Mouse (Mus musculus) heart, embryonic 11.5 days (tissue): Measurements from ENCODE around the gene Kif26b. TPM values are rescaled to one million over a fixed set of nuclear protein-coding genes. Genes with fewer than 3 reads are reported as not detected.
A peak's percentile ranks its signal among the peaks of the same experiment; 100 is the strongest.

Experiments
- ATAC-seq: fragments of 200-750 bp; cut with Nextera tagmentation; replicated peaks from 2 replicates; pipeline ENCODE4 v1.8.0; 2017; ENCODE audit warnings: moderate library complexity; ENCODE audit not compliant: insufficient number of reproducible peaks, low FRiP score, low TSS enrichment
- H3K27ac ChIP-seq: fragments of 300-500 bp; sonication (generic); 2 replicates; pipeline ENCODE4 v1.5.1; 2014; ENCODE audit warnings: mild to moderate bottlenecking, low read depth, low read length
- H3K27me3 ChIP-seq: fragments of 300-500 bp; sonication (generic); 2 replicates; pipeline ENCODE4 v1.6.1; 2014; ENCODE audit warnings: mild to moderate bottlenecking, low read length, mixed read lengths; ENCODE audit not compliant: control insufficient read depth, insufficient read depth
- H3K36me3 ChIP-seq: fragments of 300-500 bp; sonication (generic); 2 replicates; pipeline ENCODE4 v1.6.1; 2014; ENCODE audit warnings: mild to moderate bottlenecking, low read length, moderate library complexity, mixed read lengths; ENCODE audit not compliant: control insufficient read depth, insufficient read depth
- H3K4me1 ChIP-seq: fragments of 300-500 bp; sonication (generic); 2 replicates; pipeline ENCODE4 v1.6.1; 2014; ENCODE audit warnings: low read length; ENCODE audit not compliant: control insufficient read depth, insufficient read depth
- H3K4me2 ChIP-seq: fragments of 300-500 bp; sonication (generic); 2 replicates; pipeline ENCODE4 v1.6.1; 2014; ENCODE audit warnings: mild to moderate bottlenecking, moderate library complexity
- H3K4me3 ChIP-seq: fragments of 300-500 bp; sonication (generic); 2 replicates; pipeline ENCODE4 v1.5.1; 2014; ENCODE audit warnings: low read depth, low read length
- H3K9ac ChIP-seq: fragments of 300-500 bp; sonication (generic); 2 replicates; pipeline ENCODE4 v1.6.1; 2014; ENCODE audit warnings: mild to moderate bottlenecking, low read depth, low read length, moderate library complexity
- H3K9me3 ChIP-seq: fragments of 300-500 bp; sonication (generic); replicated peaks from 2 replicates; pipeline ENCODE4 v1.6.1; 2016; ENCODE audit warnings: low read length; ENCODE audit not compliant: control insufficient read depth
- WGBS: fragments of 180-500 bp; shearing (Covaris S2); extraction: QIAGEN DNeasy Blood & Tissue Kit; methylation state at CpG from one replicate; pipeline ENCODE4 v1.1.7; 2014; ENCODE audit not compliant: insufficient replicate concordance; 5-methylcytosine and 5-hydroxymethylcytosine counted together
- polyA plus RNA-seq: library from polyadenylated mRNA; unstranded; fragments of >200 nt; fragmentation: Nextera tagmentation; extraction: Ambion mirVana; gene quantifications from 2 replicates; pipeline ENCODE4 v1.2.1, GENCODE M21; 2014

The Kif26b gene
- polyA plus RNA-seq, 1 experiment from 2014 or later, result 18.9 TPM

GRCm38 (mm10) chr1:178667808-178668207 is 138.9 kb downstream of the Kif26b start:
- WGBS, result 72% methylated on average over 7 of the region's 7 CpGs
- H3K9me3 ChIP-seq, result no peaks in the 10 kb centered on the region
- H3K4me1 ChIP-seq, result peaks cover 42% of the 10 kb centered on the region
- no peak overlapping the region for H3K4me2 ChIP-seq
- no peaks in the 10 kb centered on the region for H3K27me3 ChIP-seq
- H3K36me3 ChIP-seq, result no peaks in the 10 kb centered on the region
- ATAC-seq, result no peak
- H3K9ac ChIP-seq, result no peak overlapping the region
- H3K27ac ChIP-seq, result no peak overlapping the region
- no peak overlapping the region for H3K4me3 ChIP-seq

DNA sequence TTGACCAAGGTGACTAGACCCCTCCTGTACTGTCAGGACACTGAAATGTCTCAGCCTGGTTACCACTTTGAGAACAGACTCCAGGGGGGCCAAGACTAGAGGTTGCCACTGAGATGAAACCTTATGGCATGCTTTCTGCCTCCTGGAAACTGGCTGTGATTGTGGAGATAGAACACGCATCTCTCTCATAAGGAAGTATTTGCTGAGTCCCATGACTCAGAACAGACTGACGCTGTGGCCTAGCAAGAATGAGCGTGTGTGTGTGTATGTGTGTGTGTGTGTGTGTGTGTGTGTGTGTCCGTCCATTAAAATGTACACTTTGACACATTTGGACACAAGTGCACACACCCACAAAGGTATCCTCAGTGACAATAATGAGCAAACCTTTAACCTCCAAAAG is 140.0 kb downstream of the Kif26b start:
- peaks cover 48% of the 10 kb centered on the region for H3K4me1 ChIP-seq
- no peak for ATAC-seq

GRCm38 (mm10) chr1:178673051-178673450 is 144.1 kb downstream of the Kif26b start:
- no peak overlapping the region for H3K4me2 ChIP-seq
- 53% methylated on average over 7 of the region's 7 CpGs for WGBS
- no peaks in the 10 kb centered on the region for H3K9me3 ChIP-seq
- no peaks in the 10 kb centered on the region for H3K27me3 ChIP-seq
- no peak overlapping the region for H3K9ac ChIP-seq
- no peak for ATAC-seq
- peak overlapping the region; percentile 67 for H3K27ac ChIP-seq
- no peaks in the 10 kb centered on the region for H3K36me3 ChIP-seq
- H3K4me3 ChIP-seq, result no peak overlapping the region
- H3K4me1 ChIP-seq, result peaks cover 49% of the 10 kb centered on the region

More for the DNA sequence above, 140.0 kb downstream of the Kif26b start:
- no peak overlapping the region for H3K9ac ChIP-seq
- no peaks in the 10 kb centered on the region for H3K9me3 ChIP-seq
- no peaks in the 10 kb centered on the region for H3K36me3 ChIP-seq
- no peak overlapping the region for H3K4me3 ChIP-seq
- H3K4me2 ChIP-seq, result no peak overlapping the region
- H3K27ac ChIP-seq, result no peak overlapping the region
- 85% methylated on average over 4 of the region's 4 CpGs for WGBS
- H3K27me3 ChIP-seq, result no peaks in the 10 kb centered on the region

DNA sequence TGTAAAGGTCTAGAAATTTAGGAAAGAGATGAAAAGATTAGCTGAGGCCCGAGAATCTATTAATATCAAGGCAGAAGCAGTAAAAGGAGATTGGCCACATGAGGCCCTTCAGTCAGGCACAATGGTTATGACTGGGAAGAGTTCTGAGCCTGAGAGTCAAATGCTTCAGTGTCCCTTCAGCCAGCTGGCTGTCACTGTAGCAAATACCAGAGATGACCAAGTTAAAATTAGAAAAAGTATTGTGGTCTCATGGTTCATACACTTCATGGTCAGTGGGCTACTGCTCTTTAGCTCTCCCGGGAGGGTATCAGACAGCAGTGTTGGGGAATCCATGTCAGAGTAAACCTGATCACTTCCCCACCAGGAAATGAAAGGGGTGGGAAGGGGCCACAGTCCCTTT is 144.6 kb downstream of the Kif26b start:
- Histone ChIP-seq H3K4me3 (no peak overlapping the region), H3K27me3 (no peaks in the 10 kb centered on the region), H3K4me1 (peaks cover 50% of the 10 kb centered on the region), H3K9ac (no peak overlapping the region), H3K27ac (peak overlapping the region; percentile 67), H3K9me3 (no peaks in the 10 kb centered on the region), H3K36me3 (no peaks in the 10 kb centered on the region), H3K4me2 (0 out of 2 replicates have a peak overlapping the region, but pooled peaks have one; percentile 3)
- 17% methylated on average over 2 of the region's 2 CpGs for WGBS
- no peak for ATAC-seq

DNA sequence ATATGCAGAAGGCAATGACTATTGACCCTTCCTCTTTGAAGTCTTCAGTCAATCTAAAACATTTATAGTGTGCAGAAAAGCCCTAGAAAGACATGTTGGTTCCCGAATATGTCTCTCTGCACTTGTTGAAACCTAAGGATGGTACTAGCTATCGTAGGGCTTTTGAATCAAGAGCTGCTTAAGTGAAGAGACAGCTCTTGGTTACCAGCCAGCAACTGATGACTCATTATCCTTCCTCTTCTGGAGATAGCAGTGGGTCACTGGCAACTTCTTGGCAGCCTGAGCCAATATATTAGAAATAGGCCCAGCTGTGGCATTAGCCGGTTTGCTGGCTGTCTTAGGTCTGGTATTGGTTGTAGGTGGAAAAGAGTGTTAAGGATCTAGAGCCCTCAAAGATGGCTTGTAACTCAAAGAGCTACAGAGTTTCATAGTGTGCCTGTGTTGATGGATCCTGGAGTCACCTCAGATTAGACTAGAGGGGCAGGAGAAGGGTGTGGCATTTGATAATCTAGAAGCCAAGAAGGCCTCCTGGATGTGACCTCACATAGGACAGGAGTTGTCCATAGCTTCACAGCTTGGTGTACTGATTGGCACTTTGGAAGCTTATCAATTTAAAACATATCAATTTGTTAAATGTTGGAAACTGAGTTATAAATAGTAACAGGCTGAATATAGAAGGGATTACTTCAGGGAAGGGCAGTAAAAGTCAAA is 146.8 kb downstream of the Kif26b start:
- no peak for ATAC-seq
- Histone ChIP-seq H3K27ac (0 out of 2 replicates have a peak overlapping the region, but pooled peaks have one; percentile 38), H3K9me3 (no peaks in the 10 kb centered on the region), H3K36me3 (peaks cover 6% of the 10 kb centered on the region; the same call in 1 of the 2 replicates), H3K27me3 (no peaks in the 10 kb centered on the region), H3K9ac (no peak overlapping the region), H3K4me2 (no peak overlapping the region), H3K4me3 (no peak overlapping the region), H3K4me1 (peaks cover 50% of the 10 kb centered on the region)
- WGBS, result 65% methylated on average over 3 of the region's 3 CpGs

DNA sequence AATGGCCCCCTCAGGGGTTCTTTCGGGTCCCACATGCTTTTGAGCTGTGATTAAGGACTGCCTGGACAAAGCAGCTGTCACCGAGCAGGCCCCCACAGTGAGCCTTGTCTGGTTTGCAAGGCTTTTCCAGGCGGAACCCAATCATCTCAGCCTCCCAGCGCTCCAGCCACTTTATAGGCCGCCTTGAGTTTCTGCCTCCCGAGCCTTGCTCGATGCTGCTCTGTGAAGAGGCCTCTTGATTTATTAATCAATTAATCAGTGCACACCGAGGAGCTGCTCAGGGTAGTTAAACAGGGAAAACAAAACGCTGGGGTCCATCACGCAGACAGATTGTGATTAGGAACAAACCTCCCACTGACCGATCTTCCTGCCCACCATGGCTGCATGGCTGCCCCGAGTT is 148.2 kb downstream of the Kif26b start:
- H3K9me3 ChIP-seq, result no peaks in the 10 kb centered on the region
- H3K9ac ChIP-seq, result no peak overlapping the region
- 53% methylated on average over 12 of the region's 12 CpGs for WGBS
- no peaks in the 10 kb centered on the region for H3K27me3 ChIP-seq
- H3K4me3 ChIP-seq, result no peak overlapping the region
- peaks cover 6% of the 10 kb centered on the region; the same call in 1 of the 2 replicates for H3K36me3 ChIP-seq
- H3K27ac ChIP-seq, result no peak overlapping the region
- H3K4me2 ChIP-seq, result no peak overlapping the region
- no peak for ATAC-seq
- peaks cover 46% of the 10 kb centered on the region for H3K4me1 ChIP-seq

DNA sequence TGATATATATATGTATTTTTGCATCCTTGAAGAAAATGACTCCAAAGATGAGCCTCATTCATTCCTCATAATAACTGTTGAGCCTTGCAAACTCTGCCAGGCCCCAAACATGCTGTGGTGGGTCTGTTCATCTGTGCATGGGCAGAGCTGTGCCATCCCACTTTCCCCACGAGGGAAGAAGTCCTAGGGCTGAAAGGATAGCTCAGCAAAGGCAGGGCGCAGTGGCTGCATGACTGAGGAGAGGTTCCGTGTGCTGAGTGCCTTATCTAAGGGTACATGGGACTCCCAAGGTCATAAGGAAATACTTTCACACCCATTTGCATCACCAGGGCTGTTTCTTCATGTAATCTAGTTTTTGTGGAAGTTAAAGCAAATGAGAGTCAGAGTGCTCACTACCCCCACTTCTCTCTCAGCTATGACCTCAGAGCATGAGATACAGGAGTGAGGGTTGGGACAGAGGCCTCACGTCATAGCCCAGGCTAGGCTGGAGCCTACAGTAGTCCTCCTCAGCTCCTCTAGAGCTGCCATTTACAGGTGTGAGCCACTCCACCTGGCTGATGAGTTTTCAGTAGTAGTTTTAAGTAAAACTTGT is 148.8 kb downstream of the Kif26b start:
- 0 out of 2 replicates have a peak, but pooled peaks have one; percentile 44 for ATAC-seq
- no peaks in the 10 kb centered on the region for H3K27me3 ChIP-seq
- no peak overlapping the region for H3K27ac ChIP-seq
- no peak overlapping the region for H3K4me2 ChIP-seq
- WGBS, result 53% methylated on average over 4 of the region's 4 CpGs
- H3K9me3 ChIP-seq, result no peaks in the 10 kb centered on the region
- no peak overlapping the region for H3K4me3 ChIP-seq
- H3K9ac ChIP-seq, result no peak overlapping the region
- H3K36me3 ChIP-seq, result peaks cover 6% of the 10 kb centered on the region; the same call in 1 of the 2 replicates
- H3K4me1 ChIP-seq, result peaks cover 42% of the 10 kb centered on the region

- no peak for ATAC-seq
- H3K4me1 ChIP-seq, result peaks cover 19% of the 10 kb centered on the region
- no peaks in the 10 kb centered on the region for H3K27me3 ChIP-seq
- WGBS, result 70% methylated on average over 10 of the region's 10 CpGs
- H3K9ac ChIP-seq, result no peak overlapping the region
- H3K4me2 ChIP-seq, result no peak overlapping the region
- H3K27ac ChIP-seq, result no peak overlapping the region
- no peaks in the 10 kb centered on the region for H3K9me3 ChIP-seq
- peaks cover 6% of the 10 kb centered on the region; the same call in 1 of the 2 replicates for H3K36me3 ChIP-seq
- no peak overlapping the region for H3K4me3 ChIP-seq
Observed at GRCm38 (mm10) chr1:178683631-178684030, 154.7 kb downstream of the Kif26b start.
